1 mouse cellular context compared by ENCODE assay signal in the genomic region with DNA sequence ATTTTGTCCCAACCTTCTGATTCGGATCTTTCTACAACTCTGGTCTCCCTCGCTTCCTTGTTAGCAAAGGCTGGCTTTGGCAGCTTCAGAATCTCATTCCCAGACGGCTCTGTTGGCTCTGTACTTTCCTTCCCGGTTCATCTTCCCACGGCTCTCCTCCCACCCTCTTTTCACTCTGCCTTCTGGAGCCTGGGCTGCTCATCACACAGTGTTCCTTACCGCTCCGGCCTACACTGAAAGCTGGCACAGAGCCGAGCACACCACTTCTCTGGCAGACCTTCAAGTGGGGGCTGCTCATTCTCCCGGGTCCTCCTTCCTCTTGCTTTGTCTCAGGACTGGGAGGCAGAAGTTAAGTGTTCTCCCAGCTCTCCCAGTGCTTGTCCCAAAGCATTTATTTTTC.
TF ChIP-seq lines count a peak whose summit lies in the region.

No protein-coding gene starts in this region.

TF ChIP-seq in CH12.LX, 34 proteins besides CTCF, POLR2A, EP300 and RAD21:
- no peak for TF ChIP-seq RCOR1 (conservative IDR thresholded peaks at IDR 0.05; ENCODE audit: low read depth, low read length)
- no peak for TF ChIP-seq ZMIZ1 (IDR thresholded peaks at IDR 0.05; ENCODE audit: low read depth, low read length)
- no peak for TF ChIP-seq NRF1 (IDR thresholded peaks at IDR 0.05; ENCODE audit: low read depth, low read length)
- no peak for TF ChIP-seq MYC (IDR thresholded peaks at IDR 0.05; ENCODE audit: low read depth, low read length)
- TF ChIP-seq KAT2A (IDR thresholded peaks at IDR 0.05; ENCODE audit: insufficient replicate concordance, low read length): no peak
- no peak for TF ChIP-seq POLR2AphosphoS2 (IDR thresholded peaks at IDR 0.05; ENCODE audit: low read depth, low read length)
- TF ChIP-seq TBP (conservative IDR thresholded peaks at IDR 0.05; ENCODE audit: low read depth, low read length): no peak
- no peak for TF ChIP-seq SMC3 (IDR thresholded peaks at IDR 0.05; ENCODE audit: low read depth, low read length)
- no peak for TF ChIP-seq E2F4 (IDR thresholded peaks at IDR 0.05; ENCODE audit: insufficient replicate concordance, low read depth, low read length)
- no peak for TF ChIP-seq BHLHE40 (IDR thresholded peaks at IDR 0.05; ENCODE audit: low read depth, low read length)
- TF ChIP-seq MEF2A (IDR thresholded peaks at IDR 0.05; ENCODE audit: borderline replicate concordance, low read depth, low read length): no peak
- no peak for TF ChIP-seq NELFE (IDR thresholded peaks at IDR 0.05; ENCODE audit: low read depth, low read length)
- no peak for TF ChIP-seq USF1 (IDR thresholded peaks at IDR 0.05; ENCODE audit: low read depth, low read length)
- TF ChIP-seq ZC3H11A (IDR thresholded peaks at IDR 0.05; ENCODE audit: low read depth, low read length): no peak
- TF ChIP-seq JUN (IDR thresholded peaks at IDR 0.05; ENCODE audit: insufficient read depth, low read depth, low read length): no peak
- TF ChIP-seq UBTF (IDR thresholded peaks at IDR 0.05; ENCODE audit: low read depth, low read length): no peak
- TF ChIP-seq MAZ (IDR thresholded peaks at IDR 0.05; ENCODE audit: low read depth, low read length): no peak
- no peak for TF ChIP-seq ETS1 (conservative IDR thresholded peaks at IDR 0.05; ENCODE audit: low read depth, low read length)
- no peak for TF ChIP-seq ZNF384 (IDR thresholded peaks at IDR 0.05; ENCODE audit: low read depth, low read length)
